Mouse (Mus musculus) embryonic facial prominence, embryonic 13.5 days (tissue): Measurements from ENCODE around the gene Trem3. TPM values are rescaled to one million over a fixed set of nuclear protein-coding genes. Genes with fewer than 3 reads are reported as not detected.

Experiments
- ATAC-seq: fragments of 200-750 bp; cut with Nextera tagmentation; 2 replicates; pipeline ENCODE4 v1.8.0; 2017; ENCODE audit warnings: low read depth; ENCODE audit not compliant: insufficient number of reproducible peaks, insufficient read depth, low FRiP score, low TSS enrichment
- H3K27ac ChIP-seq: fragments of 300-500 bp; sonication (generic); 2 replicates; pipeline ENCODE4 v1.5.1; 2015; ENCODE audit warnings: moderate library complexity, mild to moderate bottlenecking, inconsistent platforms
- H3K27me3 ChIP-seq: fragments of 300-500 bp; sonication (generic); 2 replicates; pipeline ENCODE4 v1.6.1; 2015; ENCODE audit warnings: mild to moderate bottlenecking, inconsistent platforms
- H3K36me3 ChIP-seq: fragments of 300-500 bp; sonication (generic); 2 replicates; pipeline ENCODE4 v1.6.1; 2015; ENCODE audit warnings: mild to moderate bottlenecking, inconsistent platforms
- H3K4me1 ChIP-seq: fragments of 300-500 bp; sonication (generic); 2 replicates; pipeline ENCODE4 v1.6.1; 2015; ENCODE audit warnings: inconsistent platforms
- H3K4me2 ChIP-seq: fragments of 300-500 bp; sonication (generic); 2 replicates; pipeline ENCODE4 v1.6.1; 2015; ENCODE audit warnings: moderate library complexity, mild to moderate bottlenecking, inconsistent platforms
- H3K4me3 ChIP-seq: fragments of 300-500 bp; sonication (generic); 2 replicates; pipeline ENCODE4 v1.5.1; 2015; ENCODE audit warnings: mild to moderate bottlenecking, inconsistent platforms
- H3K9ac ChIP-seq: fragments of 300-500 bp; sonication (generic); 2 replicates; pipeline ENCODE4 v1.6.1; 2015; ENCODE audit warnings: mild to moderate bottlenecking, inconsistent platforms
- H3K9me3 ChIP-seq: fragments of 300-500 bp; sonication (generic); 2 replicates; pipeline ENCODE4 v1.6.1; 2016; ENCODE audit warnings: inconsistent platforms
- WGBS: fragments of 180-500 bp; shearing (Covaris S2); methylation state at CpG from one replicate; pipeline ENCODE4 v1.1.7; 2015; ENCODE audit warnings: mixed read lengths; 5-methylcytosine and 5-hydroxymethylcytosine counted together
- polyA plus RNA-seq: library from polyadenylated mRNA; unstranded; fragments of >200 nt; fragmentation: Nextera tagmentation; extraction: Ambion mirVana; gene quantifications from 2 replicates; pipeline ENCODE4 v1.2.1, GENCODE M21; 2015

The Trem3 gene
- polyA plus RNA-seq, 1 experiment from 2014 or later, result not detected

- H3K9me3 ChIP-seq, result no peaks in the 10 kb centered on the region
- no peaks in the 10 kb centered on the region for H3K36me3 ChIP-seq
- H3K9ac ChIP-seq, result no peak overlapping the region
- no peak overlapping the region for H3K4me3 ChIP-seq
- no peak overlapping the region for H3K27ac ChIP-seq
- no peaks in the 10 kb centered on the region for H3K4me1 ChIP-seq
- H3K4me2 ChIP-seq, result no peak overlapping the region
- H3K27me3 ChIP-seq, result no peaks in the 10 kb centered on the region
- no peak for ATAC-seq
- WGBS, result 82% methylated on average over 11 of the region's 11 CpGs
Observed at GRCm38 (mm10) chr17:48249501-48249900, 1.9 kb downstream of the Trem3 start.

GRCm38 (mm10) chr17:48250631-48251030 is 3.1 kb downstream of the Trem3 start:
- Histone ChIP-seq H3K4me2 (no peak overlapping the region), H3K9me3 (no peaks in the 10 kb centered on the region), H3K36me3 (no peaks in the 10 kb centered on the region), H3K9ac (no peak overlapping the region), H3K4me1 (no peaks in the 10 kb centered on the region), H3K4me3 (no peak overlapping the region), H3K27ac (no peak overlapping the region), H3K27me3 (no peaks in the 10 kb centered on the region)
- 83% methylated on average over 7 of the region's 7 CpGs for WGBS
- no peak for ATAC-seq

GRCm38 (mm10) chr17:48256575-48256974 is 9.0 kb downstream of the Trem3 start:
- no peak overlapping the region for H3K4me3 ChIP-seq
- H3K27ac ChIP-seq, result no peak overlapping the region
- H3K4me2 ChIP-seq, result no peak overlapping the region
- H3K27me3 ChIP-seq, result no peaks in the 10 kb centered on the region
- peaks cover 18% of the 10 kb centered on the region; the same call in 1 of the 2 replicates for H3K9me3 ChIP-seq
- no peaks in the 10 kb centered on the region for H3K4me1 ChIP-seq
- H3K36me3 ChIP-seq, result no peaks in the 10 kb centered on the region
- no peak for ATAC-seq
- H3K9ac ChIP-seq, result no peak overlapping the region

GRCm38 (mm10) chr17:48261868-48262267 is 14.3 kb downstream of the Trem3 start:
- WGBS, result 90% methylated on average over 2 of the region's 2 CpGs
- Histone ChIP-seq H3K9ac (no peak overlapping the region), H3K4me3 (no peak overlapping the region), H3K4me1 (no peaks in the 10 kb centered on the region), H3K27ac (no peak overlapping the region), H3K27me3 (no peaks in the 10 kb centered on the region), H3K36me3 (no peaks in the 10 kb centered on the region), H3K9me3 (peaks cover 18% of the 10 kb centered on the region; the same call in 1 of the 2 replicates), H3K4me2 (no peak overlapping the region)
- no peak for ATAC-seq

- H3K9ac ChIP-seq, result no peak within 1 kb of the TSS
- no peak within 1 kb of the TSS for H3K27ac ChIP-seq
- no peaks in the 10 kb centered on the region for H3K36me3 ChIP-seq
- H3K27me3 ChIP-seq, result no peaks in the 10 kb centered on the region
- no peak for ATAC-seq
- H3K4me1 ChIP-seq, result no peaks in the 10 kb centered on the region
- no peak within 1 kb of the TSS for H3K4me3 ChIP-seq
- no peak within 1 kb of the TSS for H3K4me2 ChIP-seq
- H3K9me3 ChIP-seq, result peaks cover 13% of the 10 kb centered on the region; the same call in 1 of the 2 replicates
- WGBS, result 78% methylated on average over 3 of the region's 3 CpGs
Observed at GRCm38 (mm10) chr17:48263741-48264362, 16.3 kb downstream of the Trem3 start, which contains the start of gene Treml4. Treml4 (plus strand) TSS chr17:48264295.

GRCm38 (mm10) chr17:48264662-48265061 is 17.1 kb downstream of the Trem3 start:
- no peak overlapping the region for H3K4me3 ChIP-seq
- H3K4me2 ChIP-seq, result no peak overlapping the region
- H3K36me3 ChIP-seq, result no peaks in the 10 kb centered on the region
- peaks cover 5% of the 10 kb centered on the region; the same call in 1 of the 2 replicates for H3K9me3 ChIP-seq
- no peak overlapping the region for H3K9ac ChIP-seq
- 91% methylated on average over 7 of the region's 7 CpGs for WGBS
- no peaks in the 10 kb centered on the region for H3K4me1 ChIP-seq
- no peak overlapping the region for H3K27ac ChIP-seq
- no peaks in the 10 kb centered on the region for H3K27me3 ChIP-seq
- no peak for ATAC-seq

- Histone ChIP-seq H3K9ac (no peak overlapping the region), H3K4me3 (no peak overlapping the region), H3K4me1 (no peaks in the 10 kb centered on the region), H3K27me3 (no peaks in the 10 kb centered on the region), H3K27ac (peak overlapping the region; percentile 39; the same call in 1 of the 2 replicates), H3K9me3 (no peaks in the 10 kb centered on the region), H3K4me2 (no peak overlapping the region), H3K36me3 (no peaks in the 10 kb centered on the region)
- ATAC-seq, result no peak
- WGBS, result 31% methylated on average over 2 of the region's 2 CpGs
Observed at GRCm38 (mm10) chr17:48266138-48266537, 18.6 kb downstream of the Trem3 start.

GRCm38 (mm10) chr17:48266610-48267304 is 19.2 kb downstream of the Trem3 start:
- Histone ChIP-seq H3K9me3 (no peaks in the 10 kb centered on the region), H3K9ac (no peak overlapping the region), H3K4me3 (no peak overlapping the region), H3K27ac (peak overlapping the region; percentile 39; the same call in 1 of the 2 replicates), H3K4me2 (no peak overlapping the region), H3K27me3 (no peaks in the 10 kb centered on the region), H3K36me3 (no peaks in the 10 kb centered on the region), H3K4me1 (no peaks in the 10 kb centered on the region)
- 46% methylated on average over 2 of the region's 2 CpGs for WGBS
- no peak for ATAC-seq

GRCm38 (mm10) chr17:48267591-48267990 is 20.0 kb downstream of the Trem3 start:
- no peaks in the 10 kb centered on the region for H3K27me3 ChIP-seq
- H3K36me3 ChIP-seq, result no peaks in the 10 kb centered on the region
- H3K9me3 ChIP-seq, result no peaks in the 10 kb centered on the region
- no peak overlapping the region for H3K27ac ChIP-seq
- ATAC-seq, result no peak
- no peak overlapping the region for H3K4me3 ChIP-seq
- no peak overlapping the region for H3K4me2 ChIP-seq
- H3K9ac ChIP-seq, result no peak overlapping the region
- no peaks in the 10 kb centered on the region for H3K4me1 ChIP-seq
- 88% methylated on average over 1 of the region's 1 CpGs for WGBS

GRCm38 (mm10) chr17:48268276-48268675 is 20.7 kb downstream of the Trem3 start:
- no peaks in the 10 kb centered on the region for H3K36me3 ChIP-seq

GRCm38 (mm10) chr17:48269833-48270232 is 22.3 kb downstream of the Trem3 start:
- no peak overlapping the region for H3K9ac ChIP-seq
- no peak overlapping the region for H3K4me3 ChIP-seq
- no peaks in the 10 kb centered on the region for H3K27me3 ChIP-seq
- H3K36me3 ChIP-seq, result no peaks in the 10 kb centered on the region
- H3K9me3 ChIP-seq, result no peaks in the 10 kb centered on the region
- 71% methylated on average over 4 of the region's 4 CpGs for WGBS
- ATAC-seq, result no peak
- H3K4me2 ChIP-seq, result no peak overlapping the region
- no peak overlapping the region for H3K27ac ChIP-seq
- no peaks in the 10 kb centered on the region for H3K4me1 ChIP-seq

More at GRCm38 (mm10) chr17:48268276-48268675, 20.7 kb downstream of the Trem3 start:
- Histone ChIP-seq H3K27me3 (no peaks in the 10 kb centered on the region), H3K4me3 (no peak overlapping the region), H3K4me1 (no peaks in the 10 kb centered on the region), H3K9me3 (no peaks in the 10 kb centered on the region), H3K9ac (no peak overlapping the region), H3K27ac (no peak overlapping the region), H3K4me2 (no peak overlapping the region)
- ATAC-seq, result no peak

GRCm38 (mm10) chr17:48272158-48272557 is 24.6 kb downstream of the Trem3 start:
- Histone ChIP-seq H3K9ac (no peak overlapping the region), H3K4me2 (no peak overlapping the region), H3K4me3 (no peak overlapping the region), H3K9me3 (no peaks in the 10 kb centered on the region), H3K4me1 (no peaks in the 10 kb centered on the region), H3K36me3 (no peaks in the 10 kb centered on the region), H3K27ac (no peak overlapping the region), H3K27me3 (no peaks in the 10 kb centered on the region)
- 76% methylated on average over 5 of the region's 5 CpGs for WGBS
- ATAC-seq, result no peak
